Mouse (Mus musculus) mature B cell (primary cell): ENCODE data around the gene Ccn6.
"Not testable (repeated sequence)": the region's sequence is repeated elsewhere in the genome, so short reads cannot be mapped to it uniquely, and the experiment has no call there.

Source experiments
- in situ Hi-C: fragments of 300-500 bp; cut with MboI; formaldehyde crosslinking; loops from 2 replicates; pipeline ENCODE4 v1.14.3; 2019

The Ccn6 gene

DNA sequence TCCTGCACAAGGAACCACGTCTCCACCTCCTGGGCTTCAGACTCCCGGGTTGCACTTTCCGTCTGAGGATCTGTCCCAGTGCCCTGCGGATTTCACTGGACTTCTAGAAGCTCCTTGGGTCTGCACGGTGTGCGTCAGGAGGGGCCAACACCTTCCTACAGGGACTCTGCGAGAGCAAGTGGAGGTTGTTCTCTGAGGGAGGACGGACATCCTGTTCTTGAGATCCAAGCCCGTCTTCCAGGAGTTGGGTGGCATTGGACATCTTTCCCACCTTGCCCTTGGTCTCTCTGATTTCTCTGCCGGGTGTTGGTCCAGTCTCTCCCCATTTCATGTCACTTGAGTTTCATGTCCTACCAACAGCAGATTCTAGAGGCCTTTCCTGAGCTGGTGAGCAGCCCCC is at the start of gene Ccn6:
Gene Ccn6 (minus strand): TSS at position 101 of the 400 bp plus-strand sequence.
- in situ Hi-C loops = no loop called here

- in situ Hi-C loops = no loop called here
Measured at GRCm38 (mm10) chr10:39210031-39210430, 46.4 kb upstream of the Ccn6 start.

- in situ Hi-C loops = no loop called here
Measured at GRCm38 (mm10) chr10:39209161-39210025, 45.8 kb upstream of the Ccn6 start.

DNA sequence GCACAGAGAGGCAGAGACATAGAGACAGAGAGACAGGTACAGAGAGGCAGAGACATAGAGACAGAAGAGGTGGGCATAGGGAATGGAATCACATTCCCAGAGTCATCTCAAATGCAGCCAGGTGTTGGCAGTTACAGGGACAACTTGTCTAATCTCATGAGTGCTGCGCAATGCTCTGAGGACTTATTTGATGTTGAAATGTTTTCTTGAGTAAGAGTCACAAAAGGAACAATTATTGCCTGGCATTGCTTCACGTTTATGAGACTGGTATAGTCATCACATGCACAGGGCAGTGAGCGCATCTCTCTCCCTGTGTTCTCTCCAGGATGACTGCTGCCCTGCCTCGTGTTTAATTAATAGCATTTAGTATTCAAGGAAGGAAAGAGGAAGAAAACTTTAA is 45.1 kb upstream of the Ccn6 start:
- in situ Hi-C loops = no loop called here

GRCm38 (mm10) chr10:39207310-39207855 is 43.8 kb upstream of the Ccn6 start:
- in situ Hi-C loops = no loop called here

DNA sequence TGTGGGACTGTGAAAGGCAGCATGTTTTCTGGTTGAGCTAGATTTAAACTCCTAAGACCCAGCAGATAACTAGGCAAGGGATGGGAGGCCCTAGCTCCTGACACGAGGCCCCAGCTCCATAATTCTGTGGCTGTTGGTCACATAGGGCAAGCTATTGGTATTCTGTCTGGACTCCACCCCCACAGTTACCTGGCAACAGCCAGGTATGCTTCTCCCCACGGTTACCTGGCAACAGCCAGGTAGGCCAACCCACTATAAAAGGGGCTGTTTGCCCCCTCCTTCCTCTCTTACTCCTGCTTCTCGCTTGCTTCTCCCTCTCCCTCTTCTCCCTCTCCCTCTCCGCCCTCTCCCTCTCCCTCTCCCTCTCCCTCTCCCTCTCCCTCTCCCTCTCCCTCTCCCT is 38.9 kb upstream of the Ccn6 start:
- in situ Hi-C loops = no loop called here

- in situ Hi-C loops = not testable (repeated sequence)
Measured at GRCm38 (mm10) chr10:39198216-39198615, 34.6 kb upstream of the Ccn6 start.

DNA sequence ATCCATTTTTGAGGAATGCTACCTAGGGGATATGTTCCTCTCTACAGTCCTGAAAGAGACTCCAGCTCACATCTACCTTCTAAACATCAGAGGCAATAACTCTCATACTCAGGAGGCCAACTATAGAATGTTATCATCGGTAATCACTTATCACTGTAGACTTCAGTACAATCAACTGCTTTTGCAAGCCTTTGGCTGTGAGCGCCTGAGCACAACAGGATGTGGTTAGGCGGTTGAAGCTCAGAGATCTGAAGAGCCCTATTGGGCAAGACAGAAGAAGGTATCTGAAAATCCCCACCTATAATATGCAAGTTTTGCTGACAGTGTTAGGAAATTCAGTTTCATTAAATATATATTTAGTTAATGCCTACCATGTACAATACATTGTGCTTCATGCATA is 29.1 kb upstream of the Ccn6 start:
- in situ Hi-C loops = no loop called here

GRCm38 (mm10) chr10:39185545-39185906 is 21.9 kb upstream of the Ccn6 start:
- in situ Hi-C loops = no loop called here

DNA sequence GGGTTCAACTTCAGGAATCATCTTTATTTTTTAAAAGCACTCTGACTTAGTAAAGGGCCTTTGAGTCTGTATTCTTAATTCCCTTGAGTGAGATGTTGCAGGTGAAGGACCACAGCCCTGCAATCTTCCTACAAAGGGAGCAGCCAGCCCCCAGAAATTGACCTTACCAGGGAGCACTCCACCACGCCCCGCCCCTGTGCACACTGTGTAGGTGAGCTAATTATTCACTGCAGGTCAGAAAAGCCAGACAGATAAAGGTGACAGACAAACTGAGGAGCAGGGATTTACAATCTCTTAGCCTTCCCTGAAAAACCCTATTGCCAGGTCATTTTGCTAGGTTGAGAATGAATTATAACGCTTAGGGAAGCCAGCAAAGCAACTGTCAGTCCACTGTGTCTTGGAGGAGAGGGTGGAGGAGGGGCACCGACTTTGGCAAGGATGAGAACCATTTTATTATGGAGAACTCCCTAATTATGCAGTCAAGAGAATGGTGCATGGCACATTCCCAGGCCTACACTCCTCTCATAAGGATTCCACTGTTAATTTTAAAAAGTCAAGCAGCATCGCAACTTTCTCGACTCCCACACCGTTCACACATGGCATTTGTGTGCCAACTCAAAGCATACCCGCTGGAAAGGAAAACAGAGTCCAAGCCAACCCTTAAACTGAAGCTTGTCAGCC is 21.4 kb upstream of the Ccn6 start:
- in situ Hi-C loops = no loop called here

- in situ Hi-C loops = no loop called here
Measured at GRCm38 (mm10) chr10:39176981-39177380, 13.4 kb upstream of the Ccn6 start.

DNA sequence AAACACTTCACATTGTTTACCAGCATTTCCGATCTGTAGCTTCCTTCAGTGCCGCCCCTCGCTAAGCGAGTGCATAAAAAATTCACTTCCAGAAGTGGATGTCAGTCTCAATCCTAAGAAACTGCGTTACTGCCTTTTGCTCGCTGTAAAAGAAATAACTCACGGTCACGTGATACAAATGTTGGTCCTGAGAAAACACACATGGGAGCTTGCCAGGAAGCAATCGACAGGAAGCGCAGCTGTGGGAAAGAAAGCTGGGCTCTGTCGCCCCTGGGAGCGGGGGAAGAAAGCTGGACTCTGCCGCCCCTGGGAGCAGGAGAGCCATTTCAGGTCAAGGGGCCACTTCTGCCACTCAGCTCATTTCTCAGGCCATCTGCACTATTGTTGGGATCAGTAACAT is 9.5 kb upstream of the Ccn6 start:
- in situ Hi-C loops = loop anchor here (5.0 kb wide), 1 partner anchor 349 kb away; no protein-coding TSS in a partner anchor

DNA sequence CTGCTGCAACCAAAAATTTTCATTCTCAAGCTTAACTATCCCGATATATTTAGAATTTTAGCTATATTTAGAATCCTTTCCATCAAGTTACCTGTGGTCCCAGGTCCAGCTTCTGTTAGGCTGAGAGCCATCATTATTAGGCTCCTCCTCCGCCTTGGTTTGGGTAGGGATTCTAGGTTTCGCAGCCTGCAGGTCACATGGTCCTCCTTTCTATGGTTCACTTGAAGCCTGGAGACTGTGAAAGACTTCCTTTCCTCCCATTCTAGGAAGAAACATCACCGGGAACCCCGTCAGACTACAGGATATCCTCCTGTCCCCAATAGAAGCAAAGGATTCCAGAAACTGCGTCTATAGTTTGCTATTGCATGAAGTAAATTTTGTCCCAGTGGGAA is 8.9 kb upstream of the Ccn6 start:
- in situ Hi-C loops = loop anchor here (5.0 kb wide), 1 partner anchor 350 kb away; no protein-coding TSS in a partner anchor

DNA sequence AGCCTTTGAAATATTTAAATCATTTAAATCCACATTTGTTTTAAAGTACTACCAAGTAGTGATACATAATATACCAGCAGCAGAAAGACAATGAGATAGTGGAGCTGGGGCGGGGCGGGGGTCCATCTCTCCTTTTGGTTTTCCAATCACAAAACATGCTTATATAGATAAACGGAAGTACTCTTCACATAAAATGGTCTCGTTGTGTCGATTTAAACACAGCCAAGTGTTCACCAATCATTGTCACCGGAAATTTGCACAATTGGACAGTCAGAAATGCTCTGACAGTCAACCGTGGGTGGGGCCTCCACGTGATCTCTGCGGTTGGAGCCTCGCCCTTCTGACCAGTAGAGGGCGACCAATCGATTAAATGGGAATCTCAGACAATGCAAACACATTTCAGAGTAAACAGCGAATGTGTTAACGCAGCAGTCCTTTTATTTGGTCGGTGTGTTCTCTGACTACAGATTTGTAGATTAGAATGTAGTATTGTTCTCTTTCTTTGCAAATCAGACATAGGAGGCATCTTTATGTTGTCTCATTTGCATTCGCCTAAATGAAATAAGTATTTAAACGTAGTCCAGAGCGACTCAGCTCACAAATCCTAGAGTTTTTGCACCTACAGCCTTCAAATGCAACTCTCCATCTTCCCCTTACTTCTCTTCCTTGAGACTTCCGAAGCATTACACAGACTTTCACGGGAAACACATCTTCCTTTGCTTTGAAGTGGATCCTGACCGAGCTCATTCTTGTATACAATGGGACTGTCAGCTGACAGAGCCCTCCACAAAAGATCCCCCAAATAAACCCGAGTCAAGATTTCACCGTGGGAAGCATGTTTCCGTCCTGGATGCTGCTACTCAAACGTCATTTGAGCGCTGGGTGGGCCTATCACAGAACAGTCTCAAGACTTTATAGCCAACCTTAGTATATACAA is 8.3 kb upstream of the Ccn6 start:
- in situ Hi-C loops = loop anchor here (5.0 kb wide), 1 partner anchor 350 kb away; no protein-coding TSS in a partner anchor

GRCm38 (mm10) chr10:39171134-39171533 is 7.5 kb upstream of the Ccn6 start:
- in situ Hi-C loops = loop anchor here (5.0 kb wide), 1 partner anchor 351 kb away; no protein-coding TSS in a partner anchor

- in situ Hi-C loops = loop anchor here (5.0 kb wide), 1 partner anchor 352 kb away; no protein-coding TSS in a partner anchor
Measured at GRCm38 (mm10) chr10:39170706-39171105, 7.1 kb upstream of the Ccn6 start.

DNA sequence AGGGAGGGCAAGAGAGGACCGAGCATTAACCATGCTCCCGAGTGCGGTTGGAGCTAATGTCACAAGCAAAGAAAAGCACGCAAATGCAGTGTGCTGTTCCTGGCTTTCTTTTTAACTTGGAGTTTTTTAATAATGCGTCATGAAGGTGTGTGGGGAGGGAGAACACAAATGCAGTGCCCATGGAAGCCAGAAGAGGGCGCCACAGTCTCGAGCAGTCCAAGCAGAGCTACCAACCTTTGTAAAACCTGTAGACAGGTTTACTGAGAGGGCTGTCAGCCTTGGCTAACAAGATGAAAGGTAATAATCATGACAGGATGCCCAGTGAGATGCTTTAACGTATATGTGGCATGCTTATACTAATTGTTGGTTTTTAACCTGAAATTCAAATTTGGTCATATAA is 6.6 kb upstream of the Ccn6 start:
- in situ Hi-C loops = loop anchor here (5.0 kb wide), 1 partner anchor 352 kb away; no protein-coding TSS in a partner anchor

GRCm38 (mm10) chr10:39169642-39170041 is 6.0 kb upstream of the Ccn6 start:
- in situ Hi-C loops = loop anchor here (5.0 kb wide), 1 partner anchor 353 kb away; no protein-coding TSS in a partner anchor

DNA sequence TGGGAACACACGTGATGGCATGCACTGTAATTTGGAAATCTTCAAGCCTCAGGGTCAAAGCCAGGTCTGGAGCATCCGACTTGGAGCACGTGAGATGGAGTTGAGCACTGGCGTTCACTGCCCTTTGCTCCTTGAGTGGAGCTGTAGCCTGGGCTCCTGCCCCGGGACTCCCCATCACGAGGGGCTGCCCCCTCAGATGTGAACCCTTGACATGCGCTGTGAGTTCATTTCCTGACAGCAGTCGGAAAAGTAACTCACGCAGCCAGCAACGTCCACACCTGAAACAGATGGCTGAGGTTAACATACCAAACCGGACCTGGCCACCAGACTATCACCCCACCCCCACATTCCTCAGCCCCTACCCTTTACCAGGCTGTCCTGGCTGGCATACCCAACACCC is 4.0 kb upstream of the Ccn6 start:
- in situ Hi-C loops = no loop called here

- in situ Hi-C loops = no loop called here
Measured at GRCm38 (mm10) chr10:39165632-39166115, 2.1 kb upstream of the Ccn6 start.
